Mouse (Mus musculus) cerebellum, postnatal 36 days (tissue): ENCODE measurements around the gene Rbm39.
"Not testable (repeated sequence)": the region's sequence is repeated elsewhere in the genome, so short reads cannot be mapped to it uniquely, and the experiment has no call there.

ENCODE experiments used
- DNase-seq, 2 experiments: peaks; one replicate each; pipeline ENCODE4 v3.0.0; 2021 to 2022; ENCODE audit warnings: mixed read lengths in 2 of 2

The Rbm39 gene

GRCm38 (mm10) chr2:156179796-156180093, 293 bp downstream of the Rbm39 start:
- no peak for DNase-seq

- DNase-seq: peak; percentile 73 to 76
Measured at GRCm38 (mm10) chr2:156179046-156179795, 817 bp downstream of the Rbm39 start.

- DNase-seq: no peak
Measured at GRCm38 (mm10) chr2:156177651-156178050, 2.4 kb downstream of the Rbm39 start.

GRCm38 (mm10) chr2:156177079-156177478, 3.0 kb downstream of the Rbm39 start:
- DNase-seq: no peak

- DNase-seq: no peak
Measured at GRCm38 (mm10) chr2:156166557-156166956, 13.5 kb downstream of the Rbm39 start.

- DNase-seq: no peak
Measured at GRCm38 (mm10) chr2:156165478-156165877, 14.6 kb downstream of the Rbm39 start.

- DNase-seq: no peak
Measured at GRCm38 (mm10) chr2:156151538-156151937, 28.5 kb downstream of the Rbm39 start.

GRCm38 (mm10) chr2:156147316-156147915, 32.6 kb downstream of the Rbm39 start:
- no peak for DNase-seq

- DNase-seq: no peak
Measured at GRCm38 (mm10) chr2:156146272-156146989, 33.6 kb downstream of the Rbm39 start.

GRCm38 (mm10) chr2:156145486-156146130, 34.4 kb downstream of the Rbm39 start:
- DNase-seq: no peak

- DNase-seq: peak; percentile 86 to 90
Measured at GRCm38 (mm10) chr2:156143953-156144724, 35.9 kb downstream of the Rbm39 start, which contains the start of the genes Romo1 and Nfs1. Romo1 (plus strand) TSS chr2:156144039. Nfs1 (minus strand) TSS chr2:156144186.

- no peak for DNase-seq
Measured at GRCm38 (mm10) chr2:156143367-156143766, 36.7 kb downstream of the Rbm39 start.

GRCm38 (mm10) chr2:156142820-156143219, 37.2 kb downstream of the Rbm39 start:
- DNase-seq: no peak

GRCm38 (mm10) chr2:156135695-156136094, 44.3 kb downstream of the Rbm39 start:
- DNase-seq: no peak

- no peak for DNase-seq
Measured at GRCm38 (mm10) chr2:156134161-156134560, 45.9 kb downstream of the Rbm39 start.

- no peak for DNase-seq
Measured at GRCm38 (mm10) chr2:156126992-156127391, 53.0 kb downstream of the Rbm39 start, which contains the start of gene Gm28036. Gm28036 (minus strand) TSS chr2:156127092.

- DNase-seq: no peak
Measured at GRCm38 (mm10) chr2:156123731-156124130, 56.3 kb downstream of the Rbm39 start.

- no peak for DNase-seq
Measured at GRCm38 (mm10) chr2:156119566-156119965, 60.5 kb downstream of the Rbm39 start.

GRCm38 (mm10) chr2:156112080-156112423, 68.0 kb downstream of the Rbm39 start:
- DNase-seq: not testable (repeated sequence)

GRCm38 (mm10) chr2:156111358-156112079, 68.5 kb downstream of the Rbm39 start, which contains the start of the genes Cpne1 and Rbm12:
Cpne1 (minus strand) TSS chr2:156111965.
Rbm12 (minus strand) TSS chr2:156111978.
- DNase-seq: peak; percentile 91 to 93

- no peak for DNase-seq
Measured at GRCm38 (mm10) chr2:156110627-156111357, 69.2 kb downstream of the Rbm39 start.
